Mouse (Mus musculus) heart, embryonic 12.5 days (tissue): ENCODE measurements around the gene Plekhg2. TPM values are rescaled to one million over a fixed set of nuclear protein-coding genes. Genes with fewer than 3 reads are reported as not detected.
A peak's percentile ranks its signal among the peaks of the same experiment; 100 is the strongest.
"Not testable (repeated sequence)": the region's sequence is repeated elsewhere in the genome, so short reads cannot be mapped to it uniquely, and the experiment has no call there.

ENCODE experiments used
- ATAC-seq: fragments of 200-750 bp; cut with Nextera tagmentation; 2 replicates; pipeline ENCODE4 v1.8.0; 2017; ENCODE audit warnings: moderate TSS enrichment, moderate library complexity; ENCODE audit not compliant: insufficient number of reproducible peaks, low FRiP score
- H3K27ac ChIP-seq: fragments of 300-500 bp; sonication (generic); 2 replicates; pipeline ENCODE4 v1.5.1; 2016; ENCODE audit warnings: mild to moderate bottlenecking, moderate library complexity; ENCODE audit not compliant: poor library complexity, severe bottlenecking
- H3K27me3 ChIP-seq: fragments of 300-500 bp; sonication (generic); replicated peaks from 2 replicates; pipeline ENCODE4 v1.6.1; 2016; ENCODE audit warnings: mild to moderate bottlenecking, moderate library complexity
- H3K36me3 ChIP-seq: fragments of 300-500 bp; sonication (generic); 2 replicates; pipeline ENCODE4 v1.6.1; 2016; ENCODE audit warnings: mild to moderate bottlenecking, moderate library complexity
- H3K4me1 ChIP-seq: fragments of 300-500 bp; sonication (generic); replicated peaks from 2 replicates; pipeline ENCODE4 v1.6.1; 2016; ENCODE audit warnings: mild to moderate bottlenecking
- H3K4me2 ChIP-seq: fragments of 300-500 bp; sonication (generic); 2 replicates; pipeline ENCODE4 v1.6.1; 2016; ENCODE audit warnings: mild to moderate bottlenecking, moderate library complexity
- H3K4me3 ChIP-seq: fragments of 300-500 bp; sonication (generic); 2 replicates; pipeline ENCODE4 v1.5.1; 2016; ENCODE audit warnings: mild to moderate bottlenecking
- H3K9ac ChIP-seq: fragments of 300-500 bp; sonication (generic); 2 replicates; pipeline ENCODE4 v1.6.1; 2016; ENCODE audit warnings: mild to moderate bottlenecking, moderate library complexity
- H3K9me3 ChIP-seq: fragments of 300-500 bp; sonication (generic); replicated peaks from 2 replicates; pipeline ENCODE4 v1.6.1; 2016; ENCODE audit warnings: mild to moderate bottlenecking, moderate library complexity
- WGBS: fragments of 180-500 bp; shearing (Covaris S2); methylation state at CpG from one replicate; pipeline ENCODE4 v1.1.7; 2016; 5-methylcytosine and 5-hydroxymethylcytosine counted together
- polyA plus RNA-seq: library from polyadenylated mRNA; unstranded; fragments of >200 nt; fragmentation: Nextera tagmentation; extraction: Ambion mirVana; gene quantifications from 2 replicates; pipeline ENCODE4 v1.2.1, GENCODE M21; 2016

Gene Plekhg2
- polyA plus RNA-seq, 1 experiment from 2014 or later = 58.0 TPM

- 4% methylated on average over 22 of the region's 22 CpGs for WGBS
Measured at GRCm38 (mm10) chr7:28393272-28393951, 21.0 kb upstream of the Plekhg2 start.

GRCm38 (mm10) chr7:28392429-28393271 is 20.3 kb upstream of the Plekhg2 start, which contains the start of the genes Med29 and Paf1:
Med29 (minus strand) TSS chr7:28392708.
Paf1 (plus strand) TSS chr7:28392951.
- Histone ChIP-seq H3K4me1 (peaks cover 20% of the 10 kb centered on the region), H3K4me3 (peak within 1 kb of the TSS; percentile 92), H3K36me3 (peaks cover 61% of the 10 kb centered on the region), H3K4me2 (peak within 1 kb of the TSS; percentile 98), H3K9me3 (no peaks in the 10 kb centered on the region), H3K27me3 (no peaks in the 10 kb centered on the region), H3K27ac (peak within 1 kb of the TSS; percentile 68), H3K9ac (peak within 1 kb of the TSS; percentile 93)
- ATAC-seq = peak; percentile 97
- under 1% methylated on average over 58 of the region's 58 CpGs for WGBS

More at GRCm38 (mm10) chr7:28393272-28393951, 21.0 kb upstream of the Plekhg2 start:
- H3K9me3 ChIP-seq = no peaks in the 10 kb centered on the region
- H3K4me2 ChIP-seq = peak overlapping the region; percentile 98
- H3K4me1 ChIP-seq = peaks cover 20% of the 10 kb centered on the region
- H3K9ac ChIP-seq = peak overlapping the region; percentile 88
- H3K27me3 ChIP-seq = no peaks in the 10 kb centered on the region
- peaks cover 61% of the 10 kb centered on the region for H3K36me3 ChIP-seq
- H3K4me3 ChIP-seq = peak overlapping the region; percentile 92
- ATAC-seq = 0 out of 2 replicates have a peak, but pooled peaks have one; percentile 0
- H3K27ac ChIP-seq = peak overlapping the region; percentile 68

GRCm38 (mm10) chr7:28390331-28390730 is 17.9 kb upstream of the Plekhg2 start:
- no peak overlapping the region for H3K4me2 ChIP-seq
- no peaks in the 10 kb centered on the region for H3K9me3 ChIP-seq
- peaks cover 20% of the 10 kb centered on the region for H3K4me1 ChIP-seq
- no peak overlapping the region for H3K9ac ChIP-seq
- peaks cover 53% of the 10 kb centered on the region for H3K36me3 ChIP-seq
- no peak overlapping the region for H3K27ac ChIP-seq
- H3K27me3 ChIP-seq = no peaks in the 10 kb centered on the region
- ATAC-seq = no peak
- 96% methylated on average over 3 of the region's 3 CpGs for WGBS
- H3K4me3 ChIP-seq = no peak overlapping the region

- Histone ChIP-seq H3K4me1 (peaks cover 28% of the 10 kb centered on the region), H3K36me3 (peaks cover 45% of the 10 kb centered on the region)
- not testable (repeated sequence) for H3K9me3 ChIP-seq, H3K27me3 ChIP-seq, H3K9ac ChIP-seq, ATAC-seq, H3K4me2 ChIP-seq, H3K27ac ChIP-seq, H3K4me3 ChIP-seq
- 90% methylated on average over 7 of the region's 7 CpGs for WGBS
Measured at GRCm38 (mm10) chr7:28387384-28387783, 15.0 kb upstream of the Plekhg2 start.

GRCm38 (mm10) chr7:28386877-28387276 is 14.5 kb upstream of the Plekhg2 start:
- ATAC-seq = not testable (repeated sequence)
- peaks cover 45% of the 10 kb centered on the region for H3K36me3 ChIP-seq
- WGBS = 84% methylated on average over 6 of the region's 6 CpGs

GRCm38 (mm10) chr7:28386462-28386861 is 14.1 kb upstream of the Plekhg2 start:
- no peak overlapping the region for H3K4me2 ChIP-seq
- H3K9ac ChIP-seq = no peak overlapping the region
- peaks cover 45% of the 10 kb centered on the region for H3K36me3 ChIP-seq
- peak; percentile 54 for ATAC-seq
- H3K27me3 ChIP-seq = no peaks in the 10 kb centered on the region
- no peak overlapping the region for H3K4me3 ChIP-seq
- H3K27ac ChIP-seq = 0 out of 2 replicates have a peak overlapping the region, but pooled peaks have one; percentile 3
- H3K9me3 ChIP-seq = no peaks in the 10 kb centered on the region
- peaks cover 29% of the 10 kb centered on the region for H3K4me1 ChIP-seq
- 11% methylated on average over 4 of the region's 4 CpGs for WGBS

More at GRCm38 (mm10) chr7:28386877-28387276, 14.5 kb upstream of the Plekhg2 start:
- H3K4me2 ChIP-seq, H3K27ac ChIP-seq, H3K9ac ChIP-seq, H3K9me3 ChIP-seq, H3K4me3 ChIP-seq, H3K27me3 ChIP-seq: not testable (repeated sequence)
- peaks cover 29% of the 10 kb centered on the region for H3K4me1 ChIP-seq

GRCm38 (mm10) chr7:28386007-28386406 is 13.6 kb upstream of the Plekhg2 start:
- Histone ChIP-seq H3K4me1 (peaks cover 29% of the 10 kb centered on the region), H3K9ac (no peak overlapping the region), H3K4me2 (no peak overlapping the region), H3K36me3 (peaks cover 45% of the 10 kb centered on the region), H3K9me3 (no peaks in the 10 kb centered on the region), H3K27ac (peak overlapping the region; percentile 3; the same call in 1 of the 2 replicates), H3K4me3 (no peak overlapping the region), H3K27me3 (no peaks in the 10 kb centered on the region)
- ATAC-seq = no peak
- 79% methylated on average over 7 of the region's 7 CpGs for WGBS

GRCm38 (mm10) chr7:28385196-28385595 is 12.8 kb upstream of the Plekhg2 start:
- WGBS = 92% methylated on average over 9 of the region's 9 CpGs
- ATAC-seq = no peak

GRCm38 (mm10) chr7:28384162-28384561 is 11.8 kb upstream of the Plekhg2 start:
- H3K27ac ChIP-seq = no peak overlapping the region
- WGBS = 83% methylated on average over 6 of the region's 6 CpGs
- H3K4me2 ChIP-seq = no peak overlapping the region
- no peaks in the 10 kb centered on the region for H3K9me3 ChIP-seq
- no peak overlapping the region for H3K4me3 ChIP-seq
- no peak overlapping the region for H3K9ac ChIP-seq
- peaks cover 28% of the 10 kb centered on the region for H3K36me3 ChIP-seq
- peaks cover 43% of the 10 kb centered on the region for H3K4me1 ChIP-seq
- no peaks in the 10 kb centered on the region for H3K27me3 ChIP-seq
- ATAC-seq = no peak

More at GRCm38 (mm10) chr7:28385196-28385595, 12.8 kb upstream of the Plekhg2 start:
- Histone ChIP-seq H3K27me3 (no peaks in the 10 kb centered on the region), H3K9me3 (no peaks in the 10 kb centered on the region), H3K4me3 (no peak overlapping the region), H3K4me1 (peaks cover 37% of the 10 kb centered on the region), H3K36me3 (peaks cover 38% of the 10 kb centered on the region), H3K9ac (no peak overlapping the region), H3K27ac (no peak overlapping the region), H3K4me2 (no peak overlapping the region)

- Histone ChIP-seq H3K27ac (peak overlapping the region; percentile 100), H3K27me3 (no peaks in the 10 kb centered on the region), H3K4me1 (peaks cover 43% of the 10 kb centered on the region), H3K4me2 (peak overlapping the region; percentile 76; the same call in 1 of the 2 replicates), H3K9me3 (no peaks in the 10 kb centered on the region), H3K4me3 (no peak overlapping the region), H3K9ac (0 out of 2 replicates have a peak overlapping the region, but pooled peaks have one; percentile 78), H3K36me3 (peaks cover 23% of the 10 kb centered on the region)
- 67% methylated on average over 4 of the region's 4 CpGs for WGBS
- ATAC-seq = no peak
Measured at GRCm38 (mm10) chr7:28383606-28384005, 11.2 kb upstream of the Plekhg2 start.

- peak; percentile 34 for ATAC-seq
Measured at GRCm38 (mm10) chr7:28382981-28383396, 10.6 kb upstream of the Plekhg2 start.

More at GRCm38 (mm10) chr7:28382981-28383396, 10.6 kb upstream of the Plekhg2 start:
- Histone ChIP-seq H3K4me3 (peak overlapping the region; percentile 40), H3K36me3 (peaks cover 16% of the 10 kb centered on the region), H3K27ac (peak overlapping the region; percentile 100), H3K4me2 (peak overlapping the region; percentile 76), H3K9ac (peak overlapping the region; percentile 78; the same call in 1 of the 2 replicates), H3K27me3 (no peaks in the 10 kb centered on the region), H3K4me1 (peaks cover 47% of the 10 kb centered on the region), H3K9me3 (no peaks in the 10 kb centered on the region)
- WGBS = 9% methylated on average over 11 of the region's 11 CpGs
